Mouse (Mus musculus): Measurements from ENCODE around the gene L3mbtl3.

The L3mbtl3 gene

GRCm38 (mm10) chr10:26333966-26334365 lies 41.8 kb downstream of the L3mbtl3 start:
- DNase-seq = no peak

- no peak for DNase-seq
Observed at GRCm38 (mm10) chr10:26332781-26333180, 43.0 kb downstream of the L3mbtl3 start.

GRCm38 (mm10) chr10:26328843-26329242 lies 46.9 kb downstream of the L3mbtl3 start:
- no peak for DNase-seq

GRCm38 (mm10) chr10:26327691-26328542 lies 47.9 kb downstream of the L3mbtl3 start:
- no peak for DNase-seq

DNA sequence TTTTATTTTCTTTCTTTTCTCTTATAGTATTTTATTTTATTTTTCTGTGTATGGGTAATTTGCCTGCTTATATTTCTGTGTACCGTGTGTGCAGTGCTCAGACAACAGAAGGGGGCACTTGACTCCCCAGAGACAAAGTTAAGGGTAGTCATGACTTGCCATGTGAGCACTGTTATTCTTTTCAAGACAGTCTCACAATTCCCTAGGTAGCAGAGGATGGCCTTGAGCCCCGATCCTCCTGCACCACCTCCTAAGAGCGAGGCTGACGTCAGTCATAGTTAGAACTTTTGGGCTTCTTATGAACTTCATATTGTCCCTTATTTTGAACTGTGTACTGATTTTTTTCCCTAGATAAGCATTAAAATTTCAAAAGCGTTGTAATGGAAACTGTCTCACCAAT lies 48.5 kb downstream of the L3mbtl3 start:
- no peak for DNase-seq

DNA sequence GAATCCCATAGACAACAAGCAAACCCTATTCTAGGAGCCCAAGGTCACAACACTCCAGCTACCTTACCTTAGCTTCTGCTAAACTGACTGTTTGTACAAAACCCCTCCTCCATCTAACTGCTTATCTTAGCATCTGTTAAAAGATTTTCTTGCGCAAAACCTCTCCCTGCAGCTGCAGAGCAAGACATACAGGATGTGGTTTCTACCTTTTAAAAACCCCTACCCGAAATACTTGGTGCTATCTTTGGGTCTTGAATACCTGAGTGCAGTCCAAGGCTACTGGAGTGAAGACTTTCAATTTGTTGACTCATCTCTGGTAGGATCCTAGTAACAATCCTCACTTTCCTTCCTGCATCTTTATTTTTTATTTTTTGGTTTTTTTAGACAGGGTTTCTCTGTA lies 50.5 kb downstream of the L3mbtl3 start:
- no peak for DNase-seq

- DNase-seq = no peak
Observed at GRCm38 (mm10) chr10:26322344-26323051, 53.3 kb downstream of the L3mbtl3 start.

DNA sequence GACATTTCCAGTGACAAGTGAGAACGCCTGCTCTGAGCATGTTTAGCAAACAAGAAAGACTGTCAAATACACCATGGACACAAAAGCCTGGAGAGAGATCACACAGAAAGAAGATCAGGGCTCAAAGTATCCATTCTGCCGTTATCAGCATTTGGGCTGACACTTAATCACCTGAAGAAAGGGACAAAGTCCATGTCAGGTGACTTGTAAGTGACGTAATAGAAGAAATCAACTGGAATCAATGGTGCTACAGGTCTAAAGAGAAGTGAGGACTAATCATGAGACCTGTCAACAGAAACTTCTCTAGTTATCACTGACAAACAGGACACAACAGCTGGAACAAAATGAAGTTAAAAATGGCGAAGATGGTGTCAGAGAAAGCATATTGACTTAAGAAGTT lies 55.1 kb downstream of the L3mbtl3 start:
- DNase-seq = no peak

GRCm38 (mm10) chr10:26314327-26314726 lies 61.4 kb downstream of the L3mbtl3 start:
- DNase-seq = no peak

GRCm38 (mm10) chr10:26303485-26303884 lies 72.3 kb downstream of the L3mbtl3 start:
- no peak for DNase-seq

DNA sequence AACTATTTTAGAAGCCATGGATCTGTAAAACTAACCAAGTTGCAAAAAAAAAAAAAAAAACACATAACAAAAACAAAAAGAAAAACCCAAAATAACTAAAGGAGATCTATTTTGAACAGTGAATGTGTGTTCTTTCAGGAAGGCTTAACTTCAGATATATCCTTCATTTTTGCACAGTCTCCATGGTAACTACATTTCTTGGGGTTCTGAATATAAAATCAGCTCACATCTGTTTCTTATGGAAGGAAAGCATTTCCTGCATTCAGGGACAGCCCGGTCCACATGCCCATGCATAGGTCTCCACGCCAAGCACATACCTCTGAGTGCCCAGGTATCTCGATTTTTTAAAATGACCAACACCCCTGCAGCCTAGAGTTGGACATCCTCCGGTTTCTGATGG lies 73.4 kb downstream of the L3mbtl3 start:
- no peak for DNase-seq

DNA sequence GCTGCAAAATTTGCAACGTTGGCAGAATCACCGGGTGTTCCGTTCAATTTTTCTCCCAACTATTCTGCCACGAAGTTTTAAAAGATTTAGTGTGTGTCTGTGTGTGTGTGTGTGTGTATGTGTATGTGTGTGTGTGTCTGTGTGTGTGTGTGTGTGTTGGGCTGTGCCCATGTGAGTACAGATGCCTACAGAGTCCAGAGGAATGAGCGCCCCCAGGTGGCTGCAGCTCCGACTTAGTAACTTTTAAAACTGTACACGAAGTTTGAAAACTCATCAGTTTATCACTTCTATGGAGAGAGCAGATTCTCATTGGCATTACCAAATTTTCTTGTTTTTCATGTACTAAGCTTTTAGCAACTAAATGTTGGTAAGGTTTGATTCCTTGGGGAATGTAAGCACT lies 78.1 kb downstream of the L3mbtl3 start:
- DNase-seq = no peak

DNA sequence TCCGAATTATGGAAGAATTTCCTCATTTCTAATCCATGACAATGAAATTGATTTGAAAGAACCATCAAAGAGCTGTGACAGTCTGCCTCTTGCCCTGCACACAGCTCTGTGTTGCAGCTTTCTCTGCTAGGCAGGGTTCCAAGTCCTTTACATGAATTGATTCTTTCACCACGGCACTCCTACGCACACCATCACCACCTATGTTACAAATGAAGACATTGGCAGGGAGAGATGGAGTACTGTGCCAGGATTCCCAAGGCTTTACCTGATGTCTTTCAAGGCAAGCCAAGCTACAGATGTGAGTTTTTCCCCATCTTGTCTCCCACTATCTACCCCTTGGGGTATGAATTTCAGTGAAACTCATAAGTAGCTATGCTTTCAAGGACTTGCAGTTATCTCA lies 78.6 kb downstream of the L3mbtl3 start:
- DNase-seq = no peak

DNA sequence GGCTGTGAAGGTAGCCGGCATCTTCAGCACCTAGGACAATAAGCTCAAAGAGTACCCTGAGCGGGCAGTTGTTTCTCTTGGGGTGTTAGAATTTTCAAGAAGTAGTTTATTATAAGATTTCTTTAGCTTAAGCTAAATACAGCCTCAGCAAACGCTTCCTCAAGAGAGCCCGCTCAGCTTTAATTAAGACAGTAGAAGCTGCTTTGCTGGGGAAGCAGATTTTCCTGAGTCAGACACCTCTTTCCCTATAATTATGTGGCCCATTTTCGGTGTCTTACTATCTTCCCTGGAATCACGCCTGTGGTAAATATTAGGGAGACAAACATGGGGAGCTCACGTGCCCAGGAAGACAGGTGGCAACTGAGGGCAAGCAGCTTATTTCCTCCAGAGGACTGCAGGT lies 88.6 kb downstream of the L3mbtl3 start:
- no peak for DNase-seq

- DNase-seq = no peak
Observed at GRCm38 (mm10) chr10:26280009-26280408, 95.8 kb downstream of the L3mbtl3 start.

DNA sequence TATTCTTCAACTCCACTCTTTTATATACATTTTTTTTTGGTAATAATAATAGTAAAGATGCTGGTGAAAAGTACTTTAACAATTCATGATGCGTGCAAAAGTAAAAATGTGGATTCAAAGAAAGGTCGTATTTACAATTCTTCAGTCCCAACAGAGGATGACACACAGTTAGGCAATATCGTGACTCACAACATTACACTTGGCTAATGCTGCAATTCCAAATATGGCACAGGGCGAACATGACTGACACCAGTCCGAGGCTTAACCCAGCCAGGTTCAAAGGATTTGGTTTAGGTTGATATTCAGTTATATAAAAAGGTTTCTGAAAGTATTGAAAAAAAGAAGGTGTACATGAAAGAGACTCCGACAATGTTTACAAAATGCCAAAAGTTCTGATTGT lies 100.4 kb downstream of the L3mbtl3 start:
- DNase-seq = no peak

GRCm38 (mm10) chr10:26263744-26264459 lies 111.9 kb downstream of the L3mbtl3 start:
- no peak for DNase-seq

GRCm38 (mm10) chr10:26259908-26260307 lies 115.9 kb downstream of the L3mbtl3 start:
- DNase-seq = no peak

DNA sequence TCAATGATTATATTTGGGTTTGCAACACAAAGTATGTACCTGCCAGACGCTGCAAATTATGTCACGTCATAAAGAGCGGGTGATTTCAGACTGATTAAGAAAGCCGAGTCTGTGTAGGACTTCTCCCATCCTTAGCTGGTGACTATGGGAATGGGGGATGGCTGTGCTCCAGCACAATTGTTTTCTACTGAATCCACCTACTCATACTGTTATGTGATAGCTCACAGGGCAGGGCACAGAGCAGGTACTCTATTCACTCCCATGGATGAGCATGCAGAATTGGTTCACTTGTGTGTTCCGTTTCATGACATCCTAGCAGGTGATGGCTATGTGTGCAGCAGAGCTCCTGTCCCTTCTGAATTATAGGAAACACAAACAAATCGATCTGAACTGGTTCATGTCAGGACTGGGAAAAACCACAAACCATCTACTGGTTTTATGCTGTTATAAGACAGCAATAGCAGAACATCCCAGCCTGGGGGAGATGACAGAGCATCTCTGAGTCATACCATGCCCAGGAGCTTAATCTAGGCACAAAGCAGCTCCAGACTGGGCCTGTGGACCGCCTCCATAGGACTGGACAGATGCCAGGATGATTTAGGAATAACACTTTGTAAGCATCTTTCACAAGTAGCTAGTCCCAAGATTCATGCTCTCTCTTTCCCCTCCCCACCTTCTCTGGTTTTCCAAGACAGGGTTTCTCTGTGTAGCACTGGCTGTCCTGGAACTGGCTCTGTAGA lies 126.2 kb downstream of the L3mbtl3 start:
- no peak for DNase-seq

GRCm38 (mm10) chr10:26244466-26244865 lies 131.3 kb downstream of the L3mbtl3 start:
- no peak for DNase-seq

DNA sequence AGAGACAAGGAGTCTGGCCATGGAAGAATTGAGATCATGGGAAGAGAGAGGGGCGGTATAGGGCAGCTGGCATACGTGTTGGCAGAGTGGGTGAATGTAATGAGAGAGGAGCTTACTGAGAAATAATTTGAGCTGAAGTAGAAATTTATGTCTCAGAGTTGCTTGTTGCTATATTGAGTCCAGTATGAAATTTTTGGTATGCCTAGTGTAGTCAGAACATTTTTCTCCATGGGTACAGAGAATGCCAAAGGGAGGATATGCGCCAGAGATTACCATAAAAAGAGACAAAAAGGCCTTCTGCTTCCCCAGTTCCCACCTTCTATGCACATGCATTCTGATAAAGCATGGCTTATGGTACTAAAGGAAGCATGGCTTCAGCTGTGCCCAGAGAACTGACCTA lies 132.6 kb downstream of the L3mbtl3 start:
- DNase-seq = no peak

DNA sequence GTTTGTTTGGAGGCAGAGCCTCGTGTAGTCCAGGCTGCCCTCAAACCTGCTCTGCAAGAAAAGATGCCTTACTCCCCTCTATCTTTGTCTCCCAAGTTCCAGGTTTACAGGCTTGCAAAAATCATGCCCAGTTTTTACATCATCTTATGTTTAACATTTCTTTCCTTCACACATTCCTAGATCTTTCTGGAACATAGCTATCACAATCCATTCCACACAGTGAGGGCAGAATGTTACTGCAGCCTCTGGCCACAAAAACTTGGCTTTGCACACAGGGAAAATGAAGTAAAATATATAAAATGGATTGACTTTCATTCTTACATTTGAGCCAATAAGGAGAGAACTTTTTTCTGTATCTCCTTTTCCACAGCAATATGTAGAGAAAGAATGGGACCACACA lies 136.7 kb downstream of the L3mbtl3 start:
- no peak for DNase-seq

GRCm38 (mm10) chr10:26238559-26238958 lies 137.2 kb downstream of the L3mbtl3 start:
- DNase-seq = no peak

Data from liver (tissue).